Mouse (Mus musculus): ENCODE results near the gene Csk.

DNA sequence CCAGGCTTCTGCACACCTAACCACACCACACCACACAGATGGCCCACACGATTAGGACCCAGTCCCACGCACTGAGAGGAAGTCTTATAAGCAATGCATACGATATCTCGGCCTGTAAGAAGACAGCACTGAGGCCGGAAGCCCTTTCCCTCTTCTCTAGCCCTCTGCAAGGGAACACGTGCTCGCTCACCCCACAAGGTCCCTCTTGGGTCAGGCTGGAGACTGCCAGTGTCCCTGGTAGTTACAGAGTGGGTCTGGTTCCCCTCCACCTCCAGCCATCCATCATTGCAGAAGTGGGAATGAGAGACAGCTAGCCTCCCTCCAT lies 9.6 kb downstream of the Csk start:
- TF ChIP-seq CTCF (IDR thresholded peaks at IDR 0.05; ENCODE audit: borderline replicate concordance, insufficient read depth, low read length) (no peak), POLR2A (IDR thresholded peaks at IDR 0.05; ENCODE audit: low read depth, low read length) (no peak)

Data from embryonic fibroblast, embryonic 13.5 days (primary cell).